Mouse (Mus musculus): Measurements from ENCODE around the gene Spag9. TPM values are rescaled to one million over a fixed set of nuclear protein-coding genes. Genes with fewer than 3 reads are reported as not detected.

The Spag9 gene
- polyA plus RNA-seq, 1 experiment from 2014 or later: 36.2 TPM

GRCm38 (mm10) chr11:93972951-93973350 is 22.9 kb upstream of the Spag9 start:
- Histone ChIP-seq H3K4me2 (ENCODE audit: low read depth, low read length) (no peak overlapping the region), H3K27ac (ENCODE audit: low read length) (no peak overlapping the region), H3K4me3 (ENCODE audit: low read length) (no peak overlapping the region), H3K27me3 (ENCODE audit: control insufficient read depth, insufficient read depth, low read length) (no peaks in the 10 kb centered on the region), H3K9ac (ENCODE audit: low read length) (no peak overlapping the region), H3K36me3 (ENCODE audit: control insufficient read depth, insufficient read depth) (no peaks in the 10 kb centered on the region), H3K4me1 (ENCODE audit: control insufficient read depth, insufficient read depth, low read length) (peaks cover 5% of the 10 kb centered on the region), H3K9me3 (replicated peaks; ENCODE audit: control insufficient read depth, low read length) (no peaks in the 10 kb centered on the region)
- no peak for ATAC-seq (replicated peaks; ENCODE audit: extremely low read depth, insufficient read depth, low FRiP score)
- WGBS: 87% methylated on average over 5 of the region's 5 CpGs

DNA sequence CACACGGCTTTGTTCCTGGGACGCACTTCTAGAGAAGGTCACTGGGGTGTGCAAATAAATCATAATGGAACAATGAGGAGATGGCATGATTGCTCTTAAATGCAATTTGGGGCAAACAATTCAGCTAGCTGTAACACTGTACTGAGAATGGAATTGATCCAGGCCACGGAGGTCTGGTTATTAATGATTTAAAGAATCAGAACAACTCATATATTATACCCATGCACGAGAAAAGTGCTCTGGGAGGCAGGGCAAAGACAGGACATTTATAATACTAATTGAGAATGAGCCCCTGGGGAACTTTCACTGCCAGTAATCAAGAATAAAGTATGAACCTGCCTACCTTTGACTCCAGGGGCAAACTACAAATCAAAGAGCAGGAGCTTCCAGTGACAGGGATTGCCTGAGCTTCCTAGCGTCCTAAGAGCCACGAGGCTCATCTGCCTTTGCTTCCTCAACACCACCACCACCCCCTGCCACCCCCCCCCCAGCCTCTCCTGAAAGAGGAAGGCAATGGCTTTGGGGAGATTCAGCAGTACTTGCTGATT is 16.3 kb upstream of the Spag9 start:
- Histone ChIP-seq H3K27ac (ENCODE audit: low read length) (no peak overlapping the region), H3K9ac (ENCODE audit: low read length) (no peak overlapping the region), H3K4me2 (ENCODE audit: low read depth, low read length) (no peak overlapping the region), H3K36me3 (ENCODE audit: control insufficient read depth, insufficient read depth) (no peaks in the 10 kb centered on the region), H3K4me3 (ENCODE audit: low read length) (no peak overlapping the region), H3K9me3 (replicated peaks; ENCODE audit: control insufficient read depth, low read length) (no peaks in the 10 kb centered on the region), H3K27me3 (ENCODE audit: control insufficient read depth, insufficient read depth, low read length) (no peaks in the 10 kb centered on the region), H3K4me1 (ENCODE audit: control insufficient read depth, insufficient read depth, low read length) (no peaks in the 10 kb centered on the region)
- 58% methylated on average over 6 of the region's 6 CpGs for WGBS
- ATAC-seq (replicated peaks; ENCODE audit: extremely low read depth, insufficient read depth, low FRiP score): no peak

GRCm38 (mm10) chr11:93984619-93985018 is 11.3 kb upstream of the Spag9 start:
- H3K9me3 ChIP-seq (replicated peaks; ENCODE audit: control insufficient read depth, low read length): no peaks in the 10 kb centered on the region
- peaks cover 19% of the 10 kb centered on the region for H3K4me1 ChIP-seq (ENCODE audit: control insufficient read depth, insufficient read depth, low read length)
- no peak for ATAC-seq (replicated peaks; ENCODE audit: extremely low read depth, insufficient read depth, low FRiP score)
- H3K36me3 ChIP-seq (ENCODE audit: control insufficient read depth, insufficient read depth): no peaks in the 10 kb centered on the region
- 86% methylated on average over 3 of the region's 3 CpGs for WGBS
- no peak overlapping the region for H3K4me2 ChIP-seq (ENCODE audit: low read depth, low read length)
- H3K4me3 ChIP-seq (ENCODE audit: low read length): no peak overlapping the region
- H3K27me3 ChIP-seq (ENCODE audit: control insufficient read depth, insufficient read depth, low read length): no peaks in the 10 kb centered on the region
- H3K27ac ChIP-seq (ENCODE audit: low read length): no peak overlapping the region
- no peak overlapping the region for H3K9ac ChIP-seq (ENCODE audit: low read length)

DNA sequence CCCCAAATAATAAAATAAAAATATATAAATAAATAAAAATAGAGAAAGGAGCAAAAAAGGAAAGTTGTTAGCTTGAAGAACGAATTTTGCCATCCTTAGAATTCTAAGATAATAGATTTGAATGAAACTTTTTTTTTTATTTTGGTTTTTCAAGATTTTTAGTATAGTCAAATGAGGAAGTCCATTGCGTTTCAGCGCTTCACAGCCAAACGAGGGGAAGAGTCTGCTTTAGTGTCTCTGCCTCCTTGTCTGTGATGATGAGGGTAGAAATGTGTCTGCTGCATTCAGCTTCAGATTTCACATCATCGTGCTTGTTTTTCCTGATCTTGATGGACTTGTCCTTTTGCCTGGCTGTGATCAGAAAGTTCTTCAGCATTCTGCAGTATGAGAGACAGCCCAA is 10.6 kb upstream of the Spag9 start:
- Histone ChIP-seq H3K36me3 (ENCODE audit: control insufficient read depth, insufficient read depth) (no peaks in the 10 kb centered on the region), H3K27me3 (ENCODE audit: control insufficient read depth, insufficient read depth, low read length) (no peaks in the 10 kb centered on the region), H3K4me2 (ENCODE audit: low read depth, low read length) (no peak overlapping the region), H3K9me3 (replicated peaks; ENCODE audit: control insufficient read depth, low read length) (no peaks in the 10 kb centered on the region), H3K9ac (ENCODE audit: low read length) (no peak overlapping the region), H3K27ac (ENCODE audit: low read length) (no peak overlapping the region), H3K4me1 (ENCODE audit: control insufficient read depth, insufficient read depth, low read length) (peaks cover 19% of the 10 kb centered on the region), H3K4me3 (ENCODE audit: low read length) (no peak overlapping the region)
- ATAC-seq (replicated peaks; ENCODE audit: extremely low read depth, insufficient read depth, low FRiP score): no peak
- 79% methylated on average over 5 of the region's 5 CpGs for WGBS

DNA sequence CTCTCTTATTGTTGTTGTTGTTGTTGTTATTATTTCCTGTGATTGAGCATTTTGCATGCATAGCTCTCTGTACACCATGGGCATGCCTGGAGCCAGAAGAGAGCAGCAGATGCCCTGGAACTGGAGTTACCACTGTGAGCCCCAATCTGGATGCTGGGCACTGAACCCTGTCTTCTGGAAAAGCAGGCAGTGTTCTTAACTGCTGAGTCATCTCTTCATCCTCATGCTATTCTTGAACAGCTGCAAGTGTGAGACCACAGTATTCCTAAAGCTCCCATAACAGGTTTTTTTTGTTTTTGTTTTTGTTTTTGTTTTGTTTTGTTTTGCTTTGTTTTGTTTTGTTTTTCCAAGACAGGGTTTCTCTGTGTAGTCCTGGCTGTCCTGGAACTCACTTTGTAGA is 9.6 kb upstream of the Spag9 start:
- ATAC-seq (replicated peaks; ENCODE audit: extremely low read depth, insufficient read depth, low FRiP score): no peak
- Histone ChIP-seq H3K27ac (ENCODE audit: low read length) (no peak overlapping the region), H3K9ac (ENCODE audit: low read length) (no peak overlapping the region), H3K27me3 (ENCODE audit: control insufficient read depth, insufficient read depth, low read length) (no peaks in the 10 kb centered on the region), H3K4me3 (ENCODE audit: low read length) (no peak overlapping the region), H3K4me1 (ENCODE audit: control insufficient read depth, insufficient read depth, low read length) (peaks cover 19% of the 10 kb centered on the region), H3K36me3 (ENCODE audit: control insufficient read depth, insufficient read depth) (no peaks in the 10 kb centered on the region), H3K9me3 (replicated peaks; ENCODE audit: control insufficient read depth, low read length) (no peaks in the 10 kb centered on the region), H3K4me2 (ENCODE audit: low read depth, low read length) (no peak overlapping the region)

- Histone ChIP-seq H3K27me3 (ENCODE audit: control insufficient read depth, insufficient read depth, low read length) (no peaks in the 10 kb centered on the region), H3K36me3 (ENCODE audit: control insufficient read depth, insufficient read depth) (no peaks in the 10 kb centered on the region), H3K4me2 (ENCODE audit: low read depth, low read length) (peak overlapping the region; percentile 3; the same call in 1 of the 2 replicates), H3K9me3 (replicated peaks; ENCODE audit: control insufficient read depth, low read length) (no peaks in the 10 kb centered on the region), H3K27ac (ENCODE audit: low read length) (peak overlapping the region; percentile 96), H3K9ac (ENCODE audit: low read length) (no peak overlapping the region; the same call in none of the 2 replicates), H3K4me1 (ENCODE audit: control insufficient read depth, insufficient read depth, low read length) (peaks cover 19% of the 10 kb centered on the region), H3K4me3 (ENCODE audit: low read length) (no peak overlapping the region)
- no peak for ATAC-seq (replicated peaks; ENCODE audit: extremely low read depth, insufficient read depth, low FRiP score)
- 77% methylated on average over 4 of the region's 4 CpGs for WGBS
Observed at GRCm38 (mm10) chr11:93987026-93987425, 8.9 kb upstream of the Spag9 start.

GRCm38 (mm10) chr11:93987625-93988327 is 8.1 kb upstream of the Spag9 start:
- Histone ChIP-seq H3K9ac (ENCODE audit: low read length) (no peak overlapping the region; the same call in 1 of the 2 replicates), H3K27ac (ENCODE audit: low read length) (peak overlapping the region; percentile 96), H3K36me3 (ENCODE audit: control insufficient read depth, insufficient read depth) (no peaks in the 10 kb centered on the region), H3K27me3 (ENCODE audit: control insufficient read depth, insufficient read depth, low read length) (no peaks in the 10 kb centered on the region), H3K4me2 (ENCODE audit: low read depth, low read length) (peak overlapping the region; percentile 42), H3K4me1 (ENCODE audit: control insufficient read depth, insufficient read depth, low read length) (peaks cover 19% of the 10 kb centered on the region), H3K4me3 (ENCODE audit: low read length) (no peak overlapping the region), H3K9me3 (replicated peaks; ENCODE audit: control insufficient read depth, low read length) (no peaks in the 10 kb centered on the region)
- peak; percentile 50 for ATAC-seq (replicated peaks; ENCODE audit: extremely low read depth, insufficient read depth, low FRiP score)
- 35% methylated on average over 8 of the region's 8 CpGs for WGBS

DNA sequence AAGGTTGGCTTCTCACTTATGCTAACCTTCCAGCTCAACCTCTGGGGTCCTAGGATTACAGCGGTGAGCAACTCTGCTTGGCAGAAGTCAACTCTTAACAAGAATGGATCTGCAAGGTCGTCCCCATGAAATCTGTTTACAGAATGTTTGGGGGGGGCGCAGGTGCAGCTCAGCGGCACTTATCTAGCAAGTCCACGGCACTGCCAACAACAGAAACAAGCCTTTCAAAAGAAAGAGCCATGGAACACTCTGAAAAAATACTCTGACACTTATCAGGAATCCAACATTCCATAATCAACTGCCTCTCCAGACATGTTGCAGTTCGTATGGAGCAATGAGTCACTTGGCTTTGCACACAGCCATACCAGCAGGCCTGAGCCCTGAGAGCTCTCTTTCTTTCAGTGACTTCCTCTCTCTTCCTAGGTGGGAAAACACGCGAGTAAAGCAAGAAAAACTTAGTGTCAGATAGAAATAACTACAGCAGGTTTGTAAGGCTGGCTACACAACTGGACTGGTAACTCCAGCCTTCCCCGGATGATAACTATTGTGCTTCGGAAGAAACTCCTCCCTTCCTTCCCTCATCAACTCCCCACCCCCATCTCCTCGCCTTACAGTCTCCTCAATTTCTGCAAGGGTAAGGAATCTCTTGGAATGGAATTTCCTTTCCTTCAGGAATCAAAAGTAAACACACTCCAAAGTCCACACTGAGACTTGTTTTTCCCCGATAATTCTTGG is 7.4 kb upstream of the Spag9 start:
- peak overlapping the region; percentile 96 for H3K27ac ChIP-seq (ENCODE audit: low read length)
- peak overlapping the region; percentile 11; the same call in 1 of the 2 replicates for H3K9ac ChIP-seq (ENCODE audit: low read length)
- H3K4me3 ChIP-seq (ENCODE audit: low read length): no peak overlapping the region
- WGBS: 37% methylated on average over 12 of the region's 12 CpGs
- peaks cover 19% of the 10 kb centered on the region for H3K4me1 ChIP-seq (ENCODE audit: control insufficient read depth, insufficient read depth, low read length)
- H3K36me3 ChIP-seq (ENCODE audit: control insufficient read depth, insufficient read depth): no peaks in the 10 kb centered on the region
- H3K4me2 ChIP-seq (ENCODE audit: low read depth, low read length): peak overlapping the region; percentile 42
- ATAC-seq (replicated peaks; ENCODE audit: extremely low read depth, insufficient read depth, low FRiP score): peak; percentile 75
- no peaks in the 10 kb centered on the region for H3K9me3 ChIP-seq (replicated peaks; ENCODE audit: control insufficient read depth, low read length)
- H3K27me3 ChIP-seq (ENCODE audit: control insufficient read depth, insufficient read depth, low read length): no peaks in the 10 kb centered on the region

DNA sequence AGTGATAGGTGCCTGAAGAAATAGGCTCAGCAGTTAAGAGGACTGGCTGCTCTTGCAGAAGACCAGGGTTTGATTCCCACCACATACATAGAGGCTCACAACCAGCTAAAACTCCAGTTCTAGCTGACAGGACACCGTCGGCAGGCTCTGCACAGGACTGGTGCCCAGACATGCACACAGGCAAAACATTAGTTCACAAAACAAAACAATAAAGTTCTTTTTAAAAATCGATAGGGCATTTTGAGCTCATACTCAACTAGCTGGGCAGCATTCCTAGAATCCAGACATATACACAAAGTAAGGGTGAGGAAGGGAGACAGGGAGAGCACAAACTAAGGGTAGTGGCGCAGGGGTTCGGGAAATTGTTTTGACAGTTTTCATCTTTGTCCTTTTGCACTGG is 1.4 kb upstream of the Spag9 start:
- no peak for ATAC-seq (replicated peaks; ENCODE audit: extremely low read depth, insufficient read depth, low FRiP score)
- peak overlapping the region; percentile 100 for H3K27ac ChIP-seq (ENCODE audit: low read length)
- 48% methylated on average over 5 of the region's 5 CpGs for WGBS
- H3K4me2 ChIP-seq (ENCODE audit: low read depth, low read length): peak overlapping the region; percentile 75
- H3K36me3 ChIP-seq (ENCODE audit: control insufficient read depth, insufficient read depth): no peaks in the 10 kb centered on the region
- peak overlapping the region; percentile 100 for H3K4me3 ChIP-seq (ENCODE audit: low read length)
- no peaks in the 10 kb centered on the region for H3K9me3 ChIP-seq (replicated peaks; ENCODE audit: control insufficient read depth, low read length)
- H3K27me3 ChIP-seq (ENCODE audit: control insufficient read depth, insufficient read depth, low read length): no peaks in the 10 kb centered on the region
- H3K9ac ChIP-seq (ENCODE audit: low read length): peak overlapping the region; percentile 80
- peaks cover 23% of the 10 kb centered on the region for H3K4me1 ChIP-seq (ENCODE audit: control insufficient read depth, insufficient read depth, low read length)

Measured in heart, embryonic 16.5 days (tissue).